Mouse (Mus musculus) testis, adult 2 months (tissue): ENCODE measurements around the gene Pitx2.

Source experiments
- CTCF ChIP-seq: fragments of 200-500 bp; IDR thresholded peaks from 2 replicates; pipeline ENCODE4 v1.5.1; 2012; ENCODE audit warnings: low read depth, mild to moderate bottlenecking, inconsistent platforms, low read length, moderate library complexity; ENCODE audit not compliant: control insufficient read depth, insufficient read depth, insufficient replicate concordance
- POLR2A ChIP-seq: fragments of 200-500 bp; IDR thresholded peaks from 2 replicates; pipeline ENCODE4 v1.6.1; 2012; ENCODE audit warnings: low read depth, mild to moderate bottlenecking, inconsistent platforms, low read length, moderate library complexity; ENCODE audit not compliant: control insufficient read depth

- TF ChIP-seq POLR2A = no peak
- TF ChIP-seq CTCF = no peak
Observed at GRCm38 (mm10) chr3:129196550-129196919, 3.1 kb upstream of the Pitx2 start.
